ENCODE assay signal across 1 mouse cellular context in the genomic region with DNA sequence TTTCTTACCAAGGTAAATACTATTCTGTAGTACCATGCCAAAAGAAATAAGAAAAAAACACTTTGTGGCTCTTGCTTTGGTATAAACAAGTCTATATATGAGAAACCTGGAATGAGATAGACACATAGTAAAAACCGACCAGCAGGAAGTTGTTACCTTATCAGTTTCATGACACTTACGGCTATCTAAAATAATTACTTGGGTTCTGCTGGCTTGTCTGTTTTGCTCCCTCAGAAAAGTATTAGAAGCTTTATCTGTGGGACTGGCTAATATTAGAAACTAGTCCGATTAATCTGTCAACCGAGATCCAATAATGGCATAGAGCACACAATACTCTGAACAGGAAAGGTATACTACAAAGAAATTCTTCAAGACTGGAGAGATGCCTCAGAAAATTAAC.
TF ChIP-seq lines count a peak whose summit lies in the region.

No protein-coding gene starts in this region.

TF ChIP-seq in MEL, 35 proteins besides CTCF, POLR2A, EP300 and RAD21 (continued from another document):
- TF ChIP-seq UBTF (IDR thresholded peaks at IDR 0.05; ENCODE audit: borderline replicate concordance, insufficient read depth, low read depth, low read length) (no peak), CHD1 (IDR thresholded peaks at IDR 0.05; ENCODE audit: low read depth, low read length) (no peak), GABPA (IDR thresholded peaks at IDR 0.05; ENCODE audit: low read depth, low read length) (no peak), ZC3H11A (IDR thresholded peaks at IDR 0.05; ENCODE audit: low read depth, low read length) (no peak), ZMIZ1 (IDR thresholded peaks at IDR 0.05; ENCODE audit: low read depth, low read length) (no peak), HCFC1 (IDR thresholded peaks at IDR 0.05; ENCODE audit: low read depth, low read length) (no peak), USF2 (IDR thresholded peaks at IDR 0.05; ENCODE audit: borderline replicate concordance in 1 of 2, insufficient read depth in 1 of 2, low read depth in 1 of 2, low read length in 2 of 2) (no peak), SMC3 (IDR thresholded peaks at IDR 0.05; ENCODE audit: low read depth, low read length) (no peak), ZNF384 (IDR thresholded peaks at IDR 0.05; ENCODE audit: low read depth, low read length) (no peak)
